Mouse (Mus musculus) limb, embryonic 13.5 days (tissue): ENCODE measurements around the gene Gm16253. TPM values are rescaled to one million over a fixed set of nuclear protein-coding genes. Genes with fewer than 3 reads are reported as not detected.

Experiments
- ATAC-seq: fragments of 200-750 bp; cut with Nextera tagmentation; 2 replicates; pipeline ENCODE4 v1.8.0; 2017; ENCODE audit warnings: low read depth, moderate number of reproducible peaks, moderate TSS enrichment; ENCODE audit not compliant: low FRiP score
- H3K27ac ChIP-seq: fragments of 300-500 bp; sonication (generic); 2 replicates; pipeline ENCODE4 v1.5.1; 2015; ENCODE audit warnings: inconsistent platforms, mild to moderate bottlenecking, moderate library complexity
- H3K27me3 ChIP-seq: fragments of 300-500 bp; sonication (generic); 2 replicates; pipeline ENCODE4 v1.6.1; 2015; ENCODE audit warnings: mild to moderate bottlenecking, inconsistent platforms
- H3K36me3 ChIP-seq: fragments of 300-500 bp; sonication (generic); 2 replicates; pipeline ENCODE4 v1.6.1; 2015; ENCODE audit warnings: inconsistent platforms, mild to moderate bottlenecking, moderate library complexity
- H3K4me1 ChIP-seq: fragments of 300-500 bp; sonication (generic); 2 replicates; pipeline ENCODE4 v1.6.1; 2015; ENCODE audit warnings: inconsistent platforms
- H3K4me2 ChIP-seq: fragments of 300-500 bp; sonication (generic); replicated peaks from 2 replicates; pipeline ENCODE4 v1.6.1; 2015; ENCODE audit warnings: inconsistent platforms, mild to moderate bottlenecking, moderate library complexity
- H3K4me3 ChIP-seq: fragments of 300-500 bp; sonication (generic); 2 replicates; pipeline ENCODE4 v1.5.1; 2015; ENCODE audit warnings: moderate library complexity, mild to moderate bottlenecking, inconsistent platforms
- H3K9ac ChIP-seq: fragments of 300-500 bp; sonication (generic); 2 replicates; pipeline ENCODE4 v1.6.1; 2015; ENCODE audit warnings: mild to moderate bottlenecking, inconsistent platforms
- H3K9me3 ChIP-seq: fragments of 300-500 bp; sonication (generic); 2 replicates; pipeline ENCODE4 v1.6.1; 2016; ENCODE audit warnings: inconsistent platforms
- WGBS: fragments of 180-500 bp; shearing (Covaris S2); methylation state at CpG from one replicate; pipeline ENCODE4 v1.1.7; 2015; 5-methylcytosine and 5-hydroxymethylcytosine counted together
- polyA plus RNA-seq: library from polyadenylated mRNA; unstranded; fragments of >200 nt; fragmentation: Nextera tagmentation; extraction: Ambion mirVana; gene quantifications from 2 replicates; pipeline ENCODE4 v1.2.1, GENCODE M21; 2015

Gene Gm16253
- polyA plus RNA-seq, 1 experiment from 2014 or later = 1.5 TPM

- no peak overlapping the region for H3K4me3 ChIP-seq
- H3K36me3 ChIP-seq = peaks cover 1% of the 10 kb centered on the region; the same call in 1 of the 2 replicates
- H3K27me3 ChIP-seq = no peaks in the 10 kb centered on the region
- no peaks in the 10 kb centered on the region for H3K9me3 ChIP-seq
- no peak for ATAC-seq
- no peak overlapping the region for H3K4me2 ChIP-seq
- peaks cover 12% of the 10 kb centered on the region for H3K4me1 ChIP-seq
- WGBS = 77% methylated on average over 8 of the region's 8 CpGs
- no peak overlapping the region for H3K9ac ChIP-seq
- H3K27ac ChIP-seq = no peak overlapping the region
Measured at GRCm38 (mm10) chr3:96566661-96567450, 9.9 kb upstream of the Gm16253 start.

- Histone ChIP-seq H3K4me1 (peaks cover 12% of the 10 kb centered on the region), H3K27me3 (no peaks in the 10 kb centered on the region), H3K4me3 (no peak overlapping the region), H3K9ac (no peak overlapping the region), H3K36me3 (no peaks in the 10 kb centered on the region), H3K4me2 (no peak overlapping the region), H3K27ac (peak overlapping the region; percentile 39; the same call in 1 of the 2 replicates), H3K9me3 (no peaks in the 10 kb centered on the region)
- WGBS = 86% methylated on average over 8 of the region's 8 CpGs
- ATAC-seq = no peak
Measured at GRCm38 (mm10) chr3:96568605-96569004, 8.2 kb upstream of the Gm16253 start.

GRCm38 (mm10) chr3:96569506-96569905, 7.3 kb upstream of the Gm16253 start:
- ATAC-seq = no peak
- H3K9me3 ChIP-seq = no peaks in the 10 kb centered on the region
- no peak overlapping the region for H3K4me2 ChIP-seq
- no peak overlapping the region for H3K4me3 ChIP-seq
- H3K27me3 ChIP-seq = no peaks in the 10 kb centered on the region
- peaks cover 3% of the 10 kb centered on the region for H3K4me1 ChIP-seq
- H3K9ac ChIP-seq = no peak overlapping the region
- WGBS = 91% methylated on average over 13 of the region's 13 CpGs
- no peaks in the 10 kb centered on the region for H3K36me3 ChIP-seq
- no peak overlapping the region for H3K27ac ChIP-seq

GRCm38 (mm10) chr3:96569966-96570605, 6.7 kb upstream of the Gm16253 start:
- no peaks in the 10 kb centered on the region for H3K4me1 ChIP-seq
- H3K36me3 ChIP-seq = no peaks in the 10 kb centered on the region
- H3K27ac ChIP-seq = no peak overlapping the region
- no peak overlapping the region for H3K4me2 ChIP-seq
- no peak for ATAC-seq
- no peak overlapping the region for H3K4me3 ChIP-seq
- no peak overlapping the region for H3K9ac ChIP-seq
- WGBS = 85% methylated on average over 11 of the region's 11 CpGs
- H3K27me3 ChIP-seq = no peaks in the 10 kb centered on the region
- no peaks in the 10 kb centered on the region for H3K9me3 ChIP-seq

- Histone ChIP-seq H3K4me3 (no peak overlapping the region), H3K9ac (no peak overlapping the region), H3K4me2 (no peak overlapping the region), H3K9me3 (no peaks in the 10 kb centered on the region), H3K27me3 (no peaks in the 10 kb centered on the region), H3K36me3 (no peaks in the 10 kb centered on the region), H3K27ac (no peak overlapping the region), H3K4me1 (peaks cover 1% of the 10 kb centered on the region; the same call in 1 of the 2 replicates)
- ATAC-seq = no peak
- WGBS = 73% methylated on average over 7 of the region's 7 CpGs
Measured at GRCm38 (mm10) chr3:96570643-96571042, 6.1 kb upstream of the Gm16253 start.

GRCm38 (mm10) chr3:96571336-96571735, 5.4 kb upstream of the Gm16253 start:
- ATAC-seq = no peak
- no peak overlapping the region for H3K4me3 ChIP-seq
- no peak overlapping the region for H3K27ac ChIP-seq
- peaks cover 8% of the 10 kb centered on the region; the same call in 1 of the 2 replicates for H3K4me1 ChIP-seq
- H3K27me3 ChIP-seq = no peaks in the 10 kb centered on the region
- no peaks in the 10 kb centered on the region for H3K36me3 ChIP-seq
- no peak overlapping the region for H3K4me2 ChIP-seq
- WGBS = 72% methylated on average over 2 of the region's 2 CpGs
- H3K9ac ChIP-seq = no peak overlapping the region
- H3K9me3 ChIP-seq = no peaks in the 10 kb centered on the region

GRCm38 (mm10) chr3:96571896-96572698, 4.7 kb upstream of the Gm16253 start:
- no peak overlapping the region for H3K27ac ChIP-seq

GRCm38 (mm10) chr3:96573611-96574511, 2.9 kb upstream of the Gm16253 start:
- 76% methylated on average over 18 of the region's 19 CpGs for WGBS
- ATAC-seq = no peak
- Histone ChIP-seq H3K4me3 (no peak overlapping the region), H3K9ac (no peak overlapping the region), H3K9me3 (no peaks in the 10 kb centered on the region), H3K36me3 (0 out of 2 replicates have a peak, but pooled peaks cover 4% of the 10 kb centered on the region), H3K4me1 (peaks cover 19% of the 10 kb centered on the region), H3K27ac (no peak overlapping the region), H3K27me3 (no peaks in the 10 kb centered on the region), H3K4me2 (no peak overlapping the region)

More at GRCm38 (mm10) chr3:96571896-96572698, 4.7 kb upstream of the Gm16253 start:
- Histone ChIP-seq H3K4me1 (peaks cover 16% of the 10 kb centered on the region), H3K27me3 (no peaks in the 10 kb centered on the region), H3K4me3 (no peak overlapping the region), H3K9ac (no peak overlapping the region), H3K36me3 (no peaks in the 10 kb centered on the region), H3K9me3 (no peaks in the 10 kb centered on the region), H3K4me2 (no peak overlapping the region)
- 73% methylated on average over 16 of the region's 16 CpGs for WGBS
- no peak for ATAC-seq

- no peak overlapping the region for H3K27ac ChIP-seq
Measured at GRCm38 (mm10) chr3:96575272-96575984, 1.4 kb upstream of the Gm16253 start.

GRCm38 (mm10) chr3:96576005-96576658, 652 bp upstream of the Gm16253 start:
- H3K4me1 ChIP-seq = peaks cover 28% of the 10 kb centered on the region
- no peaks in the 10 kb centered on the region for H3K27me3 ChIP-seq
- peak overlapping the region; percentile 53 for H3K4me2 ChIP-seq
- 42% methylated on average over 14 of the region's 14 CpGs for WGBS
- peak; percentile 25; the same call in 1 of the 2 replicates for ATAC-seq
- H3K9me3 ChIP-seq = no peaks in the 10 kb centered on the region
- peak overlapping the region; percentile 15 for H3K4me3 ChIP-seq
- H3K36me3 ChIP-seq = peaks cover 4% of the 10 kb centered on the region; the same call in 1 of the 2 replicates
- no peak overlapping the region for H3K9ac ChIP-seq
- H3K27ac ChIP-seq = peak overlapping the region; percentile 69; the same call in 1 of the 2 replicates

More at GRCm38 (mm10) chr3:96575272-96575984, 1.4 kb upstream of the Gm16253 start:
- no peak for ATAC-seq
- no peak overlapping the region for H3K4me2 ChIP-seq
- H3K4me3 ChIP-seq = no peak overlapping the region
- peaks cover 4% of the 10 kb centered on the region; the same call in 1 of the 2 replicates for H3K36me3 ChIP-seq
- H3K9ac ChIP-seq = no peak overlapping the region
- H3K9me3 ChIP-seq = no peaks in the 10 kb centered on the region
- H3K27me3 ChIP-seq = no peaks in the 10 kb centered on the region
- peaks cover 25% of the 10 kb centered on the region for H3K4me1 ChIP-seq
- 90% methylated on average over 8 of the region's 8 CpGs for WGBS
